Mouse (Mus musculus): Measurements from ENCODE around the gene Pofut2.
"Not testable (repeated sequence)": the region's sequence is repeated elsewhere in the genome, so short reads cannot be mapped to it uniquely, and the experiment has no call there.

Pofut2 gene

GRCm38 (mm10) chr10:77272980-77273730 is 14.1 kb downstream of the Pofut2 start:
- DNase-seq = no peak

- DNase-seq = no peak
Measured at GRCm38 (mm10) chr10:77273798-77274197, 14.8 kb downstream of the Pofut2 start.

- DNase-seq = not testable (repeated sequence)
Measured at GRCm38 (mm10) chr10:77282085-77282484, 23.1 kb downstream of the Pofut2 start.

- peak; percentile 83 for DNase-seq
Measured at GRCm38 (mm10) chr10:77282822-77283221, 23.8 kb downstream of the Pofut2 start.

GRCm38 (mm10) chr10:77284832-77285231 is 25.8 kb downstream of the Pofut2 start:
- no peak for DNase-seq

GRCm38 (mm10) chr10:77287626-77288025 is 28.6 kb downstream of the Pofut2 start:
- no peak for DNase-seq

GRCm38 (mm10) chr10:77288639-77289195 is 29.7 kb downstream of the Pofut2 start:
- no peak for DNase-seq

- DNase-seq = no peak
Measured at GRCm38 (mm10) chr10:77289559-77289958, 30.5 kb downstream of the Pofut2 start.

- no peak for DNase-seq
Measured at GRCm38 (mm10) chr10:77290624-77291366, 31.8 kb downstream of the Pofut2 start.

GRCm38 (mm10) chr10:77294691-77295090 is 35.7 kb downstream of the Pofut2 start:
- no peak for DNase-seq

GRCm38 (mm10) chr10:77298621-77299020 is 39.6 kb downstream of the Pofut2 start:
- no peak for DNase-seq

- no peak for DNase-seq
Measured at GRCm38 (mm10) chr10:77299194-77299593, 40.2 kb downstream of the Pofut2 start.

- DNase-seq = no peak
Measured at GRCm38 (mm10) chr10:77300237-77300933, 41.4 kb downstream of the Pofut2 start.

GRCm38 (mm10) chr10:77300934-77301297 is 41.9 kb downstream of the Pofut2 start:
- no peak for DNase-seq

GRCm38 (mm10) chr10:77304362-77304761 is 45.3 kb downstream of the Pofut2 start:
- DNase-seq = no peak

GRCm38 (mm10) chr10:77304840-77305533 is 46.0 kb downstream of the Pofut2 start:
- no peak for DNase-seq

GRCm38 (mm10) chr10:77305766-77306165 is 46.7 kb downstream of the Pofut2 start:
- no peak for DNase-seq

GRCm38 (mm10) chr10:77308978-77309377 is 50.0 kb downstream of the Pofut2 start:
- DNase-seq = no peak

- no peak for DNase-seq
Measured at GRCm38 (mm10) chr10:77314711-77315266, 55.8 kb downstream of the Pofut2 start.

- DNase-seq = no peak
Measured at GRCm38 (mm10) chr10:77315682-77316081, 56.7 kb downstream of the Pofut2 start.
